Mouse (Mus musculus): ENCODE results near the gene Gpr50.

DNA sequence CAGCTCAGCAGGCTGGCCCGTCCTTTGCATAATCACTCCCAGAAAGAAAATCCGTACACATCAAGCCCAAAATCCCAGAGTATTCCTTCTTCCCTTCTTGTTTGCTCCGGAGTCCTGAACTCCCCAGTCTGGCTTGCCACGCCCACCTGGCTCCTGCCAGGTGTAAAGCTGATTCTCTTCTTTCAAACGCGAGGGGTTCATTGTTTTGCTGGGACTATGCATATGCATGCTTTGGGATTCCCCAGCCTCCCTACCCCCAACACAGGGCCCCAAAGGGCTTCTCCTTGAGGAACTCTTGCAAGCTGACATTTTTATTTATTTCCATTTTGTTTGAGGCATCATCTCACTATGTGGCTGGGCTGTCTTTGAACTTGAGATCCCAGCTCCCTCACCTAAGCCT lies 6.8 kb downstream of the Gpr50 start:
- TF ChIP-seq CTCF (IDR thresholded peaks at IDR 0.05; ENCODE audit: low read depth, low read length) (no peak), POLR2A (IDR thresholded peaks at IDR 0.05; ENCODE audit: borderline replicate concordance, low read depth, low read length) (no peak)

Data from bone marrow macrophage, adult 2 months (primary cell).